Mouse (Mus musculus) G1E-ER4 (cell line): ENCODE results near the gene Ptprq. TPM values are rescaled to one million over a fixed set of nuclear protein-coding genes. Genes with fewer than 3 reads are reported as not detected.

ENCODE experiments used
- GATA1 ChIP-seq: IDR thresholded peaks from one replicate; pipeline ENCODE4 v1.8.0; 2012; ENCODE audit warnings: low read length, inconsistent platforms
- polyA plus RNA-seq: library from polyadenylated mRNA; stranded (reverse); fragments of >175 nt; gene quantifications from 2 replicates; pipeline ENCODE4 v1.2.3, GENCODE M21; 2012

Gene Ptprq
- polyA plus RNA-seq, 1 experiment: not detected

DNA sequence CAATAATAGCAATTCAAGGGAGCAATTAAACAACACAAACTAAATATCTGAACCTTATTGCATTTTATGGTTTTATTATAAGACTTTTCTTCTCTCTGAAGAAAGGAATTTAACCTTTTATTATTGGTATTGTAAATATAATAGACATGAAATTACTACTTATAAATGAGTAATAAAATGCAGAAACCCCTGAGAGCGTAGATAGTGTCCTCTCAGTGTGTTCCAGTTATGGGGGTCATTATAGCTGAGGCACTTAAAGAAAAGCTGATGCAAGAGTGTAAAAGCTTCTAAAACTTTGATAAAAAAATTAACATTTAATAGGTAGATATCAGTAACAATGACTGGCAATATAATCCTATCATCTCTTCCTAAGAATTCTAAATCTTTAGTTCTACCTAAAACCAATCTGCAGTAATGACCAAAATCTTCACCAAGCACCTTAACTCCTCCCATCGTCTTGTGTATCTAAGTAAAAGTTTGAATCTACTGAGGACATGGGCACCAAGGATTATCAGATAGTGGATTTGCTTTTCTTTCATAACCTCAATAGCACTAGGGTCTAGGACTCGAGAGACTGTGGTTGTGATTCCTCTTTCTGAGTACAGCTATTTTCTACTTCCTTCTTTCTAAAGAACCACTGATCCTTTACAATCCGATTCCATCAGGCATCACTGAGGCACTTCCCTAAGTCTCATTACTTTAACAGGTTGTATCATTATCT, 51.3 kb downstream of the Ptprq start:
- TF ChIP-seq GATA1: no peak

DNA sequence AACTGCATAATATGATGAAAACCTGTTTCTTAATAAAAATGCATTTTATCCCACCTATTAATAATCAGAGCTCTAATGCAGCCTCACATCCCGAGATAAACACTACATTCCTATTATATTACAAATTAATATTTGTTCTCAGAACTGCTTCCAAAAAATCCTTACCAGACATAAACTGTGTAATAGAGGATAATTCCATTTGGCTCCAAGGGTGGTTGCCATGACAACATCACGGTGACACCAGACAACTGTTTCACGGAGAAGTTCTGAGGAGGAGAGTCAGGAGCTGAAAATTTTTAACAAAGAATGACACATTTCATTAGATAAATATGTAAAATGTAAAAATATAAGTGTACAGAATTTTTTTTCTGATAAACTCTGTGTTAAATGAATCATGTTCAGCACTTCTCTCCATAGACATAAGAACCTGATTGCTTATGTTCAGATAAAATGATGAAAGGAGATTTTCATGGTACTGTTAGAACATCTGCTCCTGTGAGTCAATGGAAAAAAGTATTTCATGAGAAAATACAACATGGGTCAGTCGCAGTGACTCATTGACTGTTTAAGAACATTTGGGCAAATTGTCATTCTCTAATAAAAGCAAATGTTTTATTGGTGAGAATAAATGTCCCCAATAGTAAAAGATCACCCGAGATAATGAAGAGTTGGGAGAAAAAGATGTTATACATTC, 57.3 kb downstream of the Ptprq start:
- TF ChIP-seq GATA1: no peak

DNA sequence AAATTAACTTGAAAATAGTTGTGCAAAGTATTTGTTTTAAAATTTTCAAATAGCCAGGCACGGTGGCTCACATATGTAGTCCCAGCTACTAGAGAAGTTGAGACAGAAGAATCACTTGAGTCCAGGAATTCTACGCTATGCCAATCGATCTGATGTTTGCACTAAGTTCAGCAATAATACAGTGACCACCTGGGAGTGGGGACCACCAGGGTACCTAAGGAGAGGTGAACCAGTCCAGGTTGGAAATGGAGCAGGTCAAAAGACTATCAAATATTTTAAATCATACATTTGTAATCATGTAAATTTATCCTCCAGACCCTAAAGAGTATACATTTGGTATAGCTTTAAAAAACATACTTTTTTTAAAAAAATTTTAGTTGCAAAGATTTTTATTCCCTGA, 57.9 kb downstream of the Ptprq start:
- no peak for TF ChIP-seq GATA1

DNA sequence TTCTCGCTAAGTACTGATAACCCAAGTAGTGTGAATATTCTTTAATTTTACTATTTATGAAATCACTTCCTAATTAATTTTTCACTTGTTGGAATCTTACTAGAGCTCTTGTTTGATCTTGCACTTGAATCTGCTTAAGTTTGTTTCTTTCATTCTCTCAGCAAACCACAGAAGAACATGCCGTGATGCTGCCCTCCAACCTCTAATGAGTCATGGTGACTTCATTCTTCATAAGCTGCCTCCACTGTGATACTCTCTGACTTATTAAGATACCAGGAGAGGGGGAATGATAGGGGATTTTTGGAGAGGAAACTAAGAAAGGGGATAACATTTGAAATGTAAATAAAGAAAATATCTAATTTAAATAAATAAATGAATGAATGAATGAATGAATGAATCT, 60.7 kb downstream of the Ptprq start:
- no peak for TF ChIP-seq GATA1

DNA sequence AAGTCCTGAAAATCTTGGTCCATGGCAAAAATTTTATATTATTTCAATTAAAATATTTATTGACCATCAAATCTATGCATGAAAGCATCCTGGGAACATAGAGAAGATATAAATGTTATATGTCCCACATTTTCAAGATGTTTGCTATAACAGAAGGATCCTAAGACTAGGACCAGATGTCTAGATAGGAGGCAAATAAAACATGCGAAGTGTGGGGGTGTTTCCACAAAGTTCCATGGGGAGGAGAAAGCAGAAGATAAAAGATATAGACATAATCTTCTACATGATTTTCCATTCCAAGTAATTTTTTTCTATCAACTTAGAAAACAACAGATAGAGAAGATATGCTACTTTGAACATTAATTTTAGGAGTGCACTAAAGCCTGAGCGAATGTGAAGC, 70.2 kb downstream of the Ptprq start:
- TF ChIP-seq GATA1: no peak

DNA sequence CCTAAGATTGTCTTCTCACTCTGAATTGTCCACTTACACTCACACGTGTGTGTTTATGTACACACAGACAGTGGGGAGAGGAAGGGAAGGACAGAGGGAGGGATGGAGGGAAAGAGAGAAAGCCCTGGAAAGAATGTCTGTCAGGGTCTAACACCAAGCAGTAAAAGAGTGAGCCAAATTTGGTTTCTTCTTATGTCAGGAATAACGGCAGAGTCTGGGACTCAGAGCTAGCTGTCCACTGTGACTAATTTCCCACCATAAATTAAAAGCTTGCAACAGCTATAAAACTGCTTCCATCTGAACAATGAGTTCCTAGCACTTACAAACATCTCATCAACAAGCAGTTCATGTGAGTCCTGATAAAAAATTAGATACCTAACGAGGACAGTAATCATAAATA, 91.7 kb downstream of the Ptprq start:
- no peak for TF ChIP-seq GATA1

DNA sequence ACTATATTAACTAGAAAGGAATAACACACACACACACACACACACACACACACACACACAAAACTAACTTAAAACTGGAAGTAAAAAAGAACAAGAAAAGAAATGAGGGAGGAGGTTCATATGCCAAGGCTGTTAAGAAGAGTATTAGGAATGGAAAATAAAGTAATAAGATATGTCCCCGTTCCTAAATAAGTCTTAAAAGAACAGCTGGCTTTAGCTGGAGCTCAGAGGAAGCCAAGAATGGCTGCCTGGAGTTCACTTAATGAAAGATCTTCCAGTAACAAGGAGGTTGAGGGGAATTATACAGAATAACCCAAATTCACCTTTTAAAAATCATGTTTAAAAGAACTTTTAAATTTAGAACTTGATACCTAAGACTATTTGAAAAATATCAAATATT, 93.2 kb downstream of the Ptprq start:
- no peak for TF ChIP-seq GATA1

DNA sequence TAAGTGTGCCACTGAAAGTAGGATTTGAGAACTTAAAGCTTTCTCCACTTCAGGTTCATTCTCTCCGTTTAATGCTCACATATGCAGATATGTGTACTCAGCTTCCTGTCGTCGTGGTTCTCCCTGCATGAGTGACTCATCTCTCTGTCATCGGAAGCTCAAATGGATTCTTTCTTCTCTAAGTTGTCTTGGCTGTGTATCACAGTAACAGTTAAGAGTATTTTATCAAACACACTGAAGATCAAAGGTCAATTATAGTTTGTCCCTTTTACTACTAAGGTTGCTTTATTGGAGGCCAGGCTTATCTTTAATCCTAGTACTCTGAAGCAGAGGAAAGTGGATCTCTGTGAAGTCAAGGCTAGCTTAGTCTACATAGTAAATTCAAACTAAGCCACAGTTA, 95.6 kb downstream of the Ptprq start:
- no peak for TF ChIP-seq GATA1

DNA sequence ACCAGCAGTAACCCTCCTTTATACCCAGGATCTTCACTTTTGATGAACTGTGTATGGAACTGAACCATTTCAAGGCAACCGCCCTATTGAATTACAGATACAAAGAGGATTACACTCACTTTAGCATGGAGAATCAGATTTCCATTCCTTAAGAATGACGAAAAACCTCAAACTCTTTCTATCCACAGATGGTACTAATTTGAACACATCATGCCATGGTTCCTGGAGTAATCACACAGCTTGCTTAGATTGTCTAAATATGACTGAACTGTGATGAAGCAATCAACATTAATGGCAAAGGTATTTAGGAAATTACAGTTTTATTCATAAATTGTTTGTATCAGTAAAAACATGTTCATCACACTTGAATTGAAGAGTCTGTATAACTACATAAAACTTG, 104.4 kb downstream of the Ptprq start:
- no peak for TF ChIP-seq GATA1

DNA sequence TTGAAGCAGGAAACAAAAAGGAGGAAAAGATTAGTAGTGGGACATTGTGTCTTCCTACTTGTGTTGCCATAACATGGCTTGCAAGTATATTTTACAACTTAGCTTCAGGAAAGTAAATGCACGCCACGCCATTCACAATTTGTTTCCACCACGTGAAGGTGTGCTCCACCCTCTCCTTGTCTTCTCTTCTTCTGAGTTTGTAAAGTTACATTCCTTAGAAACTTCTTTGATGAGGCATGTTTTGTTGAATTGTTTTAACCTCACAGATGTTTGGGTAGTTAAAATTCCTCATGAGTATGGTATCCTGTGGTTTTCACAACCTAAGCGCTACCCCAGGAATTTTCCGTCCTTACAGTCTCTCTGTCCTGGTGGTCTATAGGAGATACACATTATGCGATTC, 118.5 kb downstream of the Ptprq start:
- no peak for TF ChIP-seq GATA1

DNA sequence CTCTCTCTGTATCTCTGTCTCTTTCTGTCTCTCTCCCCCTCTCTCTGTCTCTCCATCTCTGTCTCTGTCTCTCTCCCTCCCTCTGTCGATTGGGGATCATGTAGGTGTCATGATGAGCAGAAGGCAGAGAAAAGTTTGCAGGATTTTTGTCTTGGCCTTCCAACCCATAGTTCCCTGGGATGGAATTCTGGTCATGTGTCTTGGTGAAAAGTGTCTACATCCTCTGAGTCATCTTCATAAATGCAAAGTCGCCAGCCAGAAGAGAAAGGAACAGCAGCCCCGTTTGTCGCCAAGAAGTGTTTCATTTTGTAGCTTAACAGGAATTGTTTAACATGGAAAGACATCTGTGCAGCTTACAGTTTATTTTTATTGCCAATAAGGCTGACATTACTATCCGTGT, 136.5 kb downstream of the Ptprq start:
- TF ChIP-seq GATA1: no peak

DNA sequence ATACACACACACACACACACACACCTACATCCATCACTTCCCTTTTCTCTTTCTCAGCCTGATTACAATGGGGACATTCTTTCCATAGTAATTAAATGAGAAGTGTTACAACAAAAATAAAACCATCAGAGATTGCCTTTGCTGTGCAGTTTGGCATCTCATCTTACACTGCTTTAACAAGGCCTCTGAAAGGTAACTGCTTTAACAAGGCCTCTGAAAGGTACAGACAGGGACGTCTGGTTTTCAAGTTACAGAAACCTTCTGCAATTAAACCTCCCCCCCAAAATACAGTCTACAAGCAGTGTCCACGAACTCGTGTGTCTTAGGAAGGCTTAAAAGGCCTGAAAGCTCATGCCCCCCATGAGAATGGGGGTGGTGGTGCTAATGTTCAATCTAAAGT, 150.8 kb downstream of the Ptprq start:
- TF ChIP-seq GATA1: no peak

DNA sequence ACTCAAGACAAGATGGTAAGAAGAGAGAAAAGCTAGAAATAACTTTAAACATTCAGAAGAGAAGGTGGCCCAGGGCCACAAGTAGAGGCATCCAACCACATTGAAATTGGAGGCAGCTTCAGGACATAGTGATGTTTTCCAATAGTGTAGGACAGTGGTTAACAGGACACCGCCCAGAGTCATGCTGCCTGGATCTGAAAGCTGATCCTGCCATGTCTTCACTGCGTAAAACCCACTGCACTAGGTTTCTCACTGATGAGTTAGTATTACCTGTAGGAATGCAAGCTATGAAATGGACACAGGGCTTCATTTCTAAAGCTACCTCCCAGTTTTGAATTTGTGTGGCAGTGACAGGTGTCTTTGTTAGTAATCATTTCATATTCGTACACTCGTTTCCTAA, 151.6 kb downstream of the Ptprq start:
- no peak for TF ChIP-seq GATA1

DNA sequence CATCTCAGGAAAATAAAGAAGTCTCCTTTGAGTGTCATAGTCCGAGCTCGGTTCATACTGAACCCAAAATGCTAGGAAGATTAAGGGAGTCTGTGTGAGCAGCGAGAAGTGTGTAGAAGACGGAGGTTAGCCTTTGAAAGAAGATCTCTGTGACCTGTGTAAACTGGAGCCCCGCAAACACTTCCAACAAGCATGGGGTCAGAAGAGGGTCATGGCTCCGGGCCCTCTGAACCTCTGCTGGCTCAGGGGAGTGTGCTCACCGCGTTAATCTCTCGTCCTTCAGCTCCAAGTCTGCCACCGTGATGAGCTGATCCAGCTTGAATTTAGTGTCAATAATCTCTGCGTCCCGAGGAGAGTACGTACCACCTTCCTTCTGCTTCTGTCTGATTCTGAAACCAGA, 157.0 kb downstream of the Ptprq start:
- TF ChIP-seq GATA1: no peak

DNA sequence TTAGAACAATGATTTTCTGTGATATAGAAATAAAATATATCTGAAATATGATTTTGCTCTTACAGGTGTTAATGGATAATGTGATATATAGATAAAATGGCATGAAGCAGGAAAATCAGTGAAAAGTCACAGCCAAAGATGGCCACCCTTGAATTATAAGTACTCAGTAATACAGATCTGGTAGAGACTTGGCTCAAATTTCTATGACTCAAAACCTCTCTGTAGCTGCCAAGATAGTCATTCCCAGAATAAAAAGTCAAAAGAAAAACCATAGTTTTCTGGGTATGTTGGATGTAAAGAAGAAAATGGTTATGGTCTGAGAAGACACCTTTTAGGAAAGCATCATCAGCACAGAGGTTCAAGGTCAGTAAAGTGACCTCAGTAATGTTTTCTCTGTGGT, 159.0 kb downstream of the Ptprq start:
- no peak for TF ChIP-seq GATA1

DNA sequence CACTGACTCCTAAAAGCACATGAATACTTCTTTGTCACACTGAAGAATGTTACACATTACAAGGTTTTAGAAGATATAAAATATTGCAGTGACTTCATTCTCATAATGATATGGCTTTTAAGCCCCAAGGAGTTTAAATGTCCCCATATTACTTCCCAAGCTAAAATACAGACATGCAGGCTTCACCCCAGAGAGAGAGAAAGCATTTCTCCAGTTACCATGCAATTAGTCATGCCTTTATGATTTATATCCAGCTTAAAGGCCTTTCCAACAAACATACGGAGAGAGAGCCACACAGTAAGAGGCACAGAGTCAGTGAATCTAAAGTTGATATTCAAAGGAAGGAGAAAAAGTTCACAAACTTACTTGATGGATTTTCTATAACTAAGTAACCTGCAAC, 176.8 kb downstream of the Ptprq start:
- TF ChIP-seq GATA1: no peak

DNA sequence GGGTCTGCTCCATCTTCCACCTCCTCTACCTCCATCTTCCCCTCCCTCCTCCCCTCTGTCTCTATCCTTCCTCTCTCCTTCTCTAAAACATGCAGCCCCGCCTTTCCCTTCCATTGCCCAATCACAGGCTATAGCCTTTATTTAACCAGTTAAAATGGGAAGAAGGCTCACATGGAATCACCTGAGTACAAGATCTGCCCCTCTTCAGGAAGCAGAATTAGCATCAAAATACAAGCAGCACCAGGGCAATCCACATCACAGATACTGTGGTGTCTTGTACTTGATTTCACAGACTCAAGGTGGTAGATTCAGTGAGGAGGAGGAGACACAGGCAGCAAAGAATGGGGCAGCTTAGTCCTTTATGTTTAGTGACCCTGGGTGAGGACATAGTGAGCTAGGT, 191.1 kb downstream of the Ptprq start:
- TF ChIP-seq GATA1: no peak
